Mouse (Mus musculus) mouse trophoblast stem cell (cell line): ENCODE results near the gene Rnaseh2a.

Source experiments
- in situ Hi-C, 2 experiments: fragments of 300-500 bp; cut with MseI, MboI; formaldehyde crosslinking; loops; 2 replicates in 1 of 2; 3 replicates in 1 of 2; pipeline ENCODE4 v1.15.1; 2025

Gene Rnaseh2a

DNA sequence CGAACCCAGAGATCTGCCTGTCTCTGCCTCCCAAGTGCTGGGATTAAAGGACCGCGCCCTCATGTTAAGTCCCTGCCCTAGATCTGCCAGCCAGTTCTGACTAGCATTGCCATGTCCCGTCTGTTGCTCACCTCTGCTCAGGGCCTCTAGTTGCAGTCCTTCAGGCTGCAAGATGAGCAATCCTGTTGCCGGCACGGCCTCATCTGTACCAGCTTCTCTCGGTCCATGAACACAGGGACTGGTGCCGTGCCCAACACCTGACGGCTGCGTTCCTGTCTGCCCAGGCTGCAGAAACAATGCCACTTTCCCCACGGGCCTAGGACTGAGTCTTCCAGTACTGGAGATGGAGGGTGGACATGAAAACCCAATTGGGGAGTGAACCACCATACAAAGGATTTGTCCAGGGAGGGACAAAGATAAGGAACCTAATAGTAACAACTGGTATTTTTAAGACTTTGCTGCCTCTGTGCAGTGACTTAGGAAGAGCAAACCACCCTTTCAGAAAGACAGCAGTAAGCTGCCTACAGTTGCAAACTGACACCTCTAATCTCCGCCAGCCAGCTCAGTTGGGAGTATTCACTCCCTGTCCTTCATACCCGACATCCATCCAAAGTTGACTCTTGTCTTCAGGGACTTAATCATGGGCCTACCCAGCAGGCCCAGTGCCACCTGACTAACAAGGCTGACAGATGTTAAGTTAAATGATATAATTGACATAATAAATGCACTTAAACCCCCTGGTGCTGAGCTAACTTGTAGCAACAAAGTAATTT, 1.8 kb downstream of the Rnaseh2a start:
- in situ Hi-C loops: no loop called here

- in situ Hi-C loops: no loop called here
Observed at GRCm38 (mm10) chr8:84966603-84967002, 3.0 kb downstream of the Rnaseh2a start.

DNA sequence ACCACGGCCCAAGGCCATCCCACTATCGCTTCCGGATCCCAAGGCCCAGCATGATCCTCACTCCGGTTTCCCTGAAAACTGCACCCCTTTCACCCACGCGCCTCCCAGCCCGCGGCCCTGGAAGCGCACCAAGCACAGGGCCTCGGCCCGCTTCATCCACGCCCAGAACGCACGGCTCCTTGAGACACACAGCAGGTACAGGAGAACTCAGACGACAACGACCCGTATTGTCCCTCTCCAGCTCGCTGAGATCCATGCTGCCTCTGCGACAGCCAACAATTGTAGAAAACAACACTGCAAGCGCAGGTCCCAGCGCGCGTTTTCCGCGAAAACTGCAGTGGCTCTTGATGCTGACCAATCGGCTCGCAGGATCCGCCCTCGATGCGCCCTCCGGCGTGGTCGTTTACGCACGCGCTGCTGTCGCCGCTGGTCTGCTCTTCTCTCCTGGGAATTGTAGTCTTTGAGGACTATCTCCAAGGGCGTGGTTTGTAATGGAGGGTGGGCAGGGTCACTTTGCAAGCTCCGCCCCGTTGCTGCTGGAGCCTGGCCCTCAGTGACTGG, 3.8 kb downstream of the Rnaseh2a start:
- in situ Hi-C loops: no loop called here

GRCm38 (mm10) chr8:84963952-84964351, 5.6 kb downstream of the Rnaseh2a start:
- in situ Hi-C loops: no loop called here

GRCm38 (mm10) chr8:84959811-84960210, 9.8 kb downstream of the Rnaseh2a start:
- in situ Hi-C loops: loop anchor here in 1 of 2 experiments (5.0 kb wide), 1 partner anchor 38 kb away; no protein-coding TSS in a partner anchor

DNA sequence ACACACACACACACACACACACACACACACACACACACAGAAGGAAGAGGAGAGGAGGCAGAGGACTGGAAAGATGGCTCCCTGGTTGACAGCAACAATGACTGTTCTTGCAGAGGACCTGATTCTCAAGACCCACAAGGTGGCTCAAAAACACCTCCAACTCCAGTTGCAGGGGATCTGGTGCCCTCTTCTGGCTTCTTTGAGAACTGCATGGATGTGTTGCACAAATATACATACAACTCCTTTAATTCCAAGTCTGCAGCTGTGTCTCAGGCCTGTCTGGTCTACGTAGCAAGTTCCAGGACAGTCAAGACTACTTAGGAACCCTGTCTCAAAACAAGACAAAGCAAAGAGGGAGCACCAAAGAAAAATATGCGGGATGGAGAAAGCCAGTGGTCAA, 12.8 kb downstream of the Rnaseh2a start:
- in situ Hi-C loops: loop anchor here in 1 of 2 experiments (5.0 kb wide), 1 partner anchor 34 kb away; no protein-coding TSS in a partner anchor

DNA sequence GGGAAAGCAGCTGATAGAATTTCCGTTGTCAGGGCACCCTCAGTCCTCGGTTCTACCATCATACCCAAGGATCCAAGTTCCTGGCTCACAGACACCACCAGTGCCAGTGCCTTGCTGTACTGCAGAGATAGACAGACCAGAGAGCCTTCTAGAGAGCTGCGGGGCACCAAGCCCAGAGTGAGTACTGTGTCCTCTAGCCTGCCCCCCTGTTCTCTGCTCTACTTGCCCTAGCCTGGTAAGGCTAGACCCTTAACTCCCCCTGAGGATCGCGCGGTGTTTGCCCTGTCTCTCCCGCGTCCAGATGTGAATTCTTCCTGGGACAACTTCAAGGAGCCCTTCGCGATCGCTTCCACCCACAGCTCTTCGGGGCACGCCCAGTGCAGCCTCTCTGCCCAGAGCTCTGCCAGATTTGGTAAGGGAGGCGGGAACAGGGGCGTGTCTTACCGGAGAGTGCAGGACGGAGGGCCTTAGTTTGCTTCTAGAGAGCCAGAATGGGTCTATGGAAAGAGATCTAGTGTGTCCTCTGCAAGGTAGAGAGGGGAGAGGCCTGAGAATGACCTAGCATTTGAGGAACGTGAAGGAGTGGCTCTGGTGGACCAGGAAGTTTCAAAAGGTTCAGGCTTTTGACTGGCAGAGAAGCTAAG, 16.8 kb downstream of the Rnaseh2a start:
- in situ Hi-C loops: no loop called here

DNA sequence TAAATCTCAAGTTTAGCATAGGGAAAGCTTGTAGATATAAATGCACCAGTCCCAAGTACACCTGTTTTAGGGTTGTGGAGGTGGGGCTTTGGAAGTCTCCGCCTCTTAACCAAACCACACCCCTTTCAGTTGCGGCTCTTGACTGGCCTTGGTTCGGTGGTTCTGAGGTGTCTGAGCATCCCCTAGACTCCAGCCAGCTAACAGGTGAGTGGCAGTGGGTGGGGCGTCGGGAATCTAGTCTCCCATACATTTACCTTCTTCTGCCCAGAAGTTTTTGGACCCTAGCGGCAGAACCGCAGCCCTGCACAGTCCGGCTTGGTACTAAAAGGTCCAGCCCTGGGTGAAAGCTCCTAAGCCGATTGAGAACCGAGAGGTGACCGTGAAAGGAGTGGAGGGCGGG, 19.8 kb downstream of the Rnaseh2a start:
- in situ Hi-C loops: no loop called here

DNA sequence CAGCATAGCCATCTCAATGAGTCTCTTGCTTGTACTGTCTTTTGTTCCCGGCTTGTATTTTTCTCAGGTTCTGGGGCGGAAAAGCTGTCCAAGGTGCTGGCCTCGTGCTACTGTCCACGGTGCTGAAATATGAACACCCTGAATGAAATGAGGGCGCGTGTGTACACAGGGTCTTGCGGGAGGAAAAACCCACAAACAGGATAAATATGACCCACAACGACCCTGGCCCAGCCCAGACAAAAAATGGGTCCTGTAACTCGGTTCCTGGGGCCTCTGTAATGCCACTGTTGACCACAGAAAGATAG, 22.4 kb downstream of the Rnaseh2a start:
- in situ Hi-C loops: no loop called here

DNA sequence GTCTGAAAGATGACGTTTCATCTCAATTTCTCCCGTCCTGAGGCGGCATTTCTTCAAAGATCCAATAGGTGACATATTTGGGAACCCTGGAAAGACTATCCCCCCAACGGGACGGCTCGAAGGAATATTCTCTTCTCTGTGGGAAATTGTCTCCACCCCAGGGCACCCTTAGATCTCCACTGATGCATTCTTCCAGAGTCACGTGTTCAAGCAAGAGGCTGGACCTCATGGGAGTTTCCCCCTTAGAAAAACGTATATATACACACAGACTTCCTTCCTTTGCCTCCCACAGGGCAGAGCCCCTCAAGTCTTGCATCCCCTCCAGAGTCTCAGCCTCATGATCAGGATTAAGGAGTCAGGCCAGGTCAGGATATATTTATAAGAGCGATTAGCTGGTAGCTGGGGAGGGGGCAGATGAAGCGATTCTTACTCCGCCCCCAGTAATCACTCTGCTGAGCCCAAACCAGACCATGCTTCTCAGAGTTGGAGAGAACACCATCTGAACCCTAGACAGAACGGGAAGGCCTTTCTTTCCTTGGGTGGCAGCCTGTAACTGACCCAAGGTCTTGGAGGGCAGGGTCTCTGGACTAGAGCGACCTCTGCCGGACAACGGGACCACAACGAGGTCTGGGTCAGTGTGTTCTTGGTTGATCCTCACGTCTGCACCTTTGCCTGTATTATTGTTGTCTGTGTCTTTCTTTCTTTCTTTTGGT, 22.9 kb downstream of the Rnaseh2a start, which contains the start of gene Rtbdn:
TSS of gene Rtbdn (plus strand) at position 464 of the 713 bp plus-strand sequence.
- in situ Hi-C loops: no loop called here

- in situ Hi-C loops: no loop called here
Observed at GRCm38 (mm10) chr8:84945633-84946527, 23.7 kb downstream of the Rnaseh2a start.

DNA sequence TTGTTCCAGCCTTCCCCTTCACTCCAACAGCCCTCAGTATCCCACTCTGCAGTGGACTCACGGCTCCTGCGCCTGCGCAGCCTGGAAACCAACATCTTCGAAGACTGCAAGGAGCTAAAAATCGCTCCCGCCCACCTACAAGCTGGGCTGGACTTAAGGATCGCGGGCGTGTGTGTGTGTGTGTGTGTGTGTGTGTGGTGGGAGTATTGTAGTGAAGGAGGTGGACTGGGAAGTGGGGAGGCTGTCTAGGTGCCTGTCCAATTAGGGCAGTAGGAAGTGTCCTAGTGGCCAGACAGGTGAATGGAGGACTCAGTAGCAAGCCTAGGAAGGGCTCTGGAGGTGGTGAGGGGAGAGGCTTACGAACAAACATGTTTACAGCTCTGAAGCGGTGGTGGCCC, 24.3 kb downstream of the Rnaseh2a start:
- in situ Hi-C loops: no loop called here

DNA sequence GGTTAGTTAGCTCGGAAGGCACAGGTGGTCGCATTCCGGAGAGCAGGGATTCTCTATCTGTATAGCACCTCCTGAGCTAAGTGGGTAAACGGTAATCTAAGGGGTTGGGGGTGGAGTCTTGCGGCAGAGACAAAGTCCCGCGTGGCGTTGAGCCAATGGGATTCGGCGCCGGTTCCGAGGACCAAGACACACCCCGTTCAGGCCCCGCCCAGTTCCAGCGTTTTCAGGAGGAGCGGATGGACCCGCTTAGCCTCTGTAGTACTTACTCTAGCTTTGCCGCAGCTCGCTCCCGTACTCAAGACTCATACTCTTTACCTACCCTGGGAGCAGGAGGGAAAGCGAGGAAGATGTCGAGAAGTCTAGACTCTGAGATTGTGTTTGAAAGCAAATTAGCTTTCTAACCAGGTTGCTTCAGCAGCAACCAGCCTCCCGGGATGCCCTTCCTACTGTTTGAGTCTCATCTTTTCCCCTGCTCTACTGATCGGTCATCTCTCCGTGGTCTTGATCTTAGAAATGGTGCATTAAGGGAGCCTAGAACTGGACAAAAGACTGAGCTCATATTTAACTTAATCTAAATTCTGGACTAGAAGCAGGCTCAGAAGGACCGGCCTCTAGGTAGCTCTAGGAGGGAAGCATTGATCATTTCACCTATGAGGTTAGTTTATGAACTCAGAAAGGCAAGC, 24.9 kb downstream of the Rnaseh2a start:
- in situ Hi-C loops: no loop called here

DNA sequence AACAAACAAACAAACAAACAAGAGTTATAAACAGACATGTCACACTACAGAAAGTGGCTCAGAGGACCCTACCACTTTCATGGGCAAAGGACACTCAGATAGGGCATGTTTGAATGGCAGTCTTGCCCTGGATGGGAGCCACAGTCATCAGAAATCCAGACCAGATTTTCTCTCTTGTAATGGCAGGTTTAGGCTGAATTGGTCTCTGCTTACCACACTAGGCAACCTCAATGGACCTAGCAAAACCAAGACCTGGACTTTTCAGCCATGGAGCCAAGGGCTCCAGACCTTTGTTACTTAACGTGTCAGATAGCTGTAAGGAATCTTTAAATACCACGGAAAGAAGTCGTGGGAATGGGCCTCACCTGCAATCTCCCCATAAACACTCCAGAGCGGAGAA, 25.9 kb downstream of the Rnaseh2a start:
- in situ Hi-C loops: no loop called here

- in situ Hi-C loops: no loop called here
Observed at GRCm38 (mm10) chr8:84937620-84938485, 31.7 kb downstream of the Rnaseh2a start.

GRCm38 (mm10) chr8:84936962-84937546, 32.5 kb downstream of the Rnaseh2a start, which contains the start of gene Mast1:
Mast1 (minus strand) TSS chr8:84937359.
- in situ Hi-C loops: no loop called here

DNA sequence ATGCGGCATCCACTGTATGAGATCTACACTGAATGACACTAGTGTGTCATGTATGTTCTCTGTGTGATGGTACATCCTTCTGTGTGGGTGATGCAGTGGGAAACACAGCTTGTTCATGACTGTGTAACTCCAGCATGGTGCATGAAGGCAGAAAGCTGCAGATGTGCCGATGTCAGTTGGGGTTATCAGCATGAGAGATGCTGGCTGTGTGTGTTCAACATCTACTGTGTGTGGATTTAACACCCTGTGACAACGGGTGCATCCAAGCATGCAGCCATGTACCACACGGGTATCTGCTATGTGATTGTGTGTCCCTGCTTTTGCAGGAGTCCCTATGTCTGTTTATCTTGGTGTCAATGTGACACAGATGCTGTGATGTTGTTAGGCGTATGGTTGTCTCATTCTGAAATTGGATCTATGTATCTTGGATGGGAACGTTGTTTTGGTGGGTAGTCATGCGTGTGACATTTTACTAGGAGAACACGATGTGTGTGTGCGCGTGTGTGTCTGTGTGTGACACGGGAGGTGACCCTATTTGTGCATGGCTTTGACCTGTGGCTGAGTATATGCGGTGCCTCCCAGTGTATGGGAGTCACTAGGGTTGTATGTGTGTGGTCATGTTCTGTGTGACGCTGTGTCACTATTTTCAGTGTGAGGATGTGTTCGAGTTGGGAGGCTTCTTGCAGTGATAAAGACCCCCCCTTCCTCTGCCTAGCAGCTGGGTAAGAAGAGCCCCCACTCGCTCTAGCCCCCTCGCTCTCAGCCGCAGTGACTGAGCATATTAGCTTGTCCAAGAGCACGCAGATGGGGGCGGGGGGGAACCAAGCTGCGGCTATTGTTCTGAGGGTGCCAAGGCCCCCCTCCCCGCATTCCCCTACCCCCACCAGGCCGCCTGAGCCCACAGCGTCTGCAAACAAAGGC, 33.3 kb downstream of the Rnaseh2a start:
- in situ Hi-C loops: no loop called here

- in situ Hi-C loops: no loop called here
Observed at GRCm38 (mm10) chr8:84935489-84935888, 34.1 kb downstream of the Rnaseh2a start.
